Mouse (Mus musculus): ENCODE results near the gene Hddc3.
A peak's percentile ranks its signal among the peaks of the same experiment; 100 is the strongest.

Gene Hddc3

DNA sequence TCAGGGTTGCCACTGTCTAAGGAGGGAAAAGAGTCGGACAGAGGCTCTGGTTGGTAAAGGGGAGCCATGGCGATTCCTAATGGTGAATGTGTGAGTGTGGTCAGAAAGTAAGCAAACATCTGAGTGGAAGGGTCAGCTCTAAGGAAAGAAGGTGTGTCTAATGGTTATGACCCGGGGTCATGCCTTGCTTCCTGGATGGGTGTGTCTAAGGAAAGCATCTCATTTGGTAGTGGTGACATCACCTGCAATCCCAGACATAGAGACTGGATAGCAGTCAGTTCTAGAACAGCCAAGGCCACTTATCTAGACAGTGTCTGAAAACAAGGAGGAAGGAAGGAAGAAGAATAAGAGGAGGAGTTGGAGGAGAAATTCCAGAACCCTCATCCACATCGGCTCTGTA, 8.1 kb upstream of the Hddc3 start:
- no peak for DNase-seq (ENCODE audit: low spot score)

DNA sequence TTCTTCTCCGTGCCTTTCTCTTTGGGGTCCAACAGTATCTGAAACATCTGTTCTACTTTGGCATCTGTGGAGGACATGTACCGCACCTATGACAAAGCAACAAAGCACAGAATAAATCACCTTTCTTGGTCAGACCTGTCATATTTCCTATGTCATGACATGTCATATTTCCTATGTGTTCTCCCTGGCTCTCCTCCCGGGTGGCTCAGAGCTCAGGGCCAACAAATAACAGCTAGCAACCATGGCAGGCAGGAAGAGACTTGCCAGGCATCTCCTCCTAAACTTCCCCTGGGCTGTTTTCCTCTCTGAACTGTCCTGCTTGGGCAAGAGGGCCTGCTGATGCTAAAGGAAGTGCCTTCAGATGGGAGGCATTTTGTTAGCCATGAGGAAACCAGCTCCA, 6.0 kb upstream of the Hddc3 start:
- no peak for DNase-seq (ENCODE audit: low spot score)

DNA sequence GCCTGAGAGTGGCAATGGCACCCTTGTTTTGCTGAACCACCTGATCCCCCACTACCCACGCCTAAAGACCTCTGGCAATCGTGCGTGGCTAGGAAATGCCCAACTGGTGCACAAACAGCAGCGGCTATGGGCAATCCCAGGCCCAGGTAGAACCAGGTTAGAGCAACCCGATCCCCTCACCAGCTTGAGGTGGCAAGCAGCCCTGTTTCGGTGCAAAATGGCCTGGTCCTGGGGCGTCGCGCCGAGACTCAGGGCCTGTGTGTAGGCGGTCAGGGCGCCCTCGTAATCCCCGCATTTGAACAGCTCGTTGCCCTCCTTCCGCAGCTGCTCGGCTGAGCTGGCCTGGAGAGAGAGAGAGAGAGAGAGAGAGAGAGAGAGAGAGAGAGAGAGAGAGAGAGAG, 3.5 kb upstream of the Hddc3 start:
- no peak for DNase-seq (ENCODE audit: low spot score)

DNA sequence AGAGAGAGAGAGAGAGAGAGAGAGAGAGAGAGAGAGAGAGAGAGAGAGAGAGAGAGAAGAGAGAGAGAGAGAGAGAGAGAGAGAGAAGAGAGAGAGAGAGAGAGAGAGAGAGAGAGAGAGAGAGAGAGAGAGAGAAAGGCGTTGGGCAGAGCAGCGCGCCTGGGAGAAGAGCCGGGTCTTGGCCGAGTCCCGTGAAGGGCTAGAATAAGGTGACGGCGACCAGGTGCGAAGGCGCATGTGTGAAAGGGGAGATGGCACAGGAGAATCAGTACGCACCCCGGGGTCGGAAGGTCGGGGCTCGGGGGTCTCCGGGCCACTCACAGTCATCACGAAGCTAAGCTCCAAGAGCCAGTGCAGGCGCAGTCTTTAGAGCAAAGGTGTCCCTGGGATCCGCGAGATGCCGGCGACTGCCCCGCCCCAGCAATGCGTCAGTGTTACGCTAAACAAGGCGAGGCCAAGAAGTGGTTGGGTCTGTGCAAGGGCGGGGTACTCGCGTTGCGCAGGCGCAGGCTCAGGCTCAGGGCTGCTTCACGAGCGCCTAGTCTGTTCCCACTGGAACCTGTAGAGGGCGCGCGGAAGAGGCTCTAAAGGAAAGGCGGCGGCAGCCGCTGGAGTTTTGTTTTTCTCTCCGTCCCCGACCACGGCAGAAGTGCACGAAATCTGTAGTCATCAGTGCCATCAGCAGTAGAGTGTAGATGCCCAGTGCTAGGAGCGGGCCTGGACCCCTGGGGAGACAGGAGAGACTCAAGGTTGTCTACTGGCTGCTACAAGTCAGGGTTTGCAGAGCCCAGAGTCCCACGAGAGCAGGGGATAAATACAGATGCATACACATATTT, 2.9 kb upstream of the Hddc3 start:
- DNase-seq (ENCODE audit: low spot score): peak; percentile 97

DNA sequence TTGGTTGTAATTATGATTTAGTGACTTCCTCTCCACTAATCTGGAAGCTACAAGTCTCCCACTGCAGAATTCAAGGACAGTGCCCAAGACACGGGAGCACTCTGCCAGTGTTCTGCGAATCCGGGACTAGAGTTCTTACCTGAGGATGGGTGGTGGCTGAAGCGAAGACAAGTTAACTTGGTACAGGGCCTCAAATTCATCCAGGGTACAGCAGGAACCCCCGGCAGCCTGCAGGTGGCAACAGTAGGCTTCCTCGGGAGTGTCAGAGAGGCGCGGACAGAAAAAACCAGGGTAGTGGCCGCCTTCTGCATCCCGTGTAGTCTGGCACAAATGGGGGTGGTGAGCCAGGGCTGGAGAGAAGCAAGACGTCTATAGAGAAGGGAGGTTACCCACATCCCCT, 2.1 kb upstream of the Hddc3 start, which contains the start of gene Unc45a:
TSS of gene Unc45a (minus strand) at position 213 of the 400 bp plus-strand sequence.
- peak; percentile 62 for DNase-seq (ENCODE audit: low spot score)

DNA sequence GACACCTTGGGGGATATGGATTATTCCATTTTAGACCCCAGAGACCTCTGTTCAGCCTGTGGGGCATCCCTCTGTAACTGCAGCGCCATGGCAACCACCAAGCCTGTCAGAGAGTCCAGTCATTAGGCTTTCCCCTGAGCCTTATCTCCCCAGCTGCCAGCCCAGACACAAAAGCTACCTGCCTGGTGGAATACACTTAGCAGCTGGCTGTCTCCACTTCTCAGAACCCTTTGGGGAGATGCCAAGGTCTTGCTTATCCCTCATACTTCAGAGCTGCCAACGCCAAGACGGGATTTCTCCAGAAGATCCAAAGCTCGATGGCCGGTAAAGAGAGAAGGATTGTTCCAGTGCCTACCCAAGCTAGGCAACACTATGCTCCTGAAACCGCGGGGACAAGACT, 1.1 kb upstream of the Hddc3 start:
- no peak for DNase-seq (ENCODE audit: low spot score)

DNA sequence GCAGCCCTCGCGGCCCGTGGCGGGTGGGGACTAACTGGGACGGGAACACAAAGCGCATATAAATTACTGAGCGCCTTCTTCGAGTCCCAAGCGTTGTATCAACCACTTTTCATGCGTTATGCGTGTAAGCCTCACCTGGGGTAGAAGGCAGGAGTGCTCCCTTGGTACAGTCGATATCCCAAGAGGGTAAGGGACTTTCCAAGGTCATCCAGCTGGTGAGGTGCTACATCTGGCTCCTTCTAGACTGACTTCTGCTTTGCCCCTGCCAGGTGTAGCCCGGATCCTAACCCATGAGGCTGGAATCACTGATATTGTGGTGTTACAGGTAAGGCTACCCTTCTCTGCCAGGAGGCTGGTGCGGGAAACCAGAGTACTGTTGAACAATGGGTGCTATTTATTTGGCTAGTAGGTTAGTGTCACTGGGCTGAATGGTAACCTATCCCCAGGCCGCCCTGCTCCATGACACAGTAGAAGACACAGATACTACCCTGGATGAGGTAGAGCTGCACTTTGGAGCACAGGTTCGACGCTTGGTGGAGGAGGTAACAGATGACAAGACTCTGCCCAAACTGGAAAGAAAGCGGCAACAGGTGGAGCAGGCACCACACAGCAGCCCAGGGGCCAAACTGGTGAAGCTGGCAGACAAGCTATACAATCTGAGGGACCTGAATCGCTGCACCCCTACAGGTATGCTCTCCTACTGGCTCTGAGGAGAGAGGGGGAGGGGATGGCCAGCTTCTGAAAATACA, 540 bp downstream of the Hddc3 start:
- DNase-seq (ENCODE audit: low spot score): no peak

DNA sequence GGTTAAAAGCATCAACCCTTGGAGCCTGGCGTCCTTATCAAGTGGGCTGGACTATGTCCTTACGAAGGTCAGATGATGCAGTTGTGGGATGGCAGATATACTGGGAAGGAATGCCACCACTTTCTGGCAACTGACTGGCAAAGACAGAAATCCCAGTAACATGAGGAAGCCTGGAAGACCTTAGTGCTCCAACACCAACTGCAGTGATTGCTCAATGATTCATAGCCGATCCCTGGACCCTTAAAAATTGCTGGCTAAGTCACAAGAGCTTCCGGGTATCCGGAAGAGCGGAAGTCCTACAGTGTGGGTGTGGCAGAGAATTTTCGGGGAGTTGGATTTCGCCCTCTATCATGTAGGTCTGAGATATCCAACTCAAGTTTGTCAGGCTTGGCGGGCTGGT, 3.3 kb downstream of the Hddc3 start:
- DNase-seq (ENCODE audit: low spot score): no peak

DNA sequence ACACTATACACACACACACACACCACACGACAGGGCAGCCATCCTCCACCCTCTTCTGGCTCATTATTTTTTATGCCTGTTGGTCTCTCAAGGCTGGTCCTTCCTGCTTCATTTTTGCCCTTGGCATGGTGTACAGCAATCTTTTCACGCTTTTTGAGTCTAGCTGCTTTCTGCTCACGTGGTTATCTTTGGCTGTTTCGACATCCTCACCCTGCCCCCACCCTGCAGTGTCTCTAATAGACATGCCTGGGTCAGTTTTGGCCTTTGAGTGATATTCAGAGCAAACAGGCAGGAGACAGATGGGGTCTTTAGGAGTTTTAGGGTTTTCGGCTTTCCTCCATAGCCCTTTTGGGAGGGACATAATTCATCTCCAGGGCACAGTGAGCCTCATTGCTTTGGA, 3.9 kb downstream of the Hddc3 start:
- no peak for DNase-seq (ENCODE audit: low spot score)

DNA sequence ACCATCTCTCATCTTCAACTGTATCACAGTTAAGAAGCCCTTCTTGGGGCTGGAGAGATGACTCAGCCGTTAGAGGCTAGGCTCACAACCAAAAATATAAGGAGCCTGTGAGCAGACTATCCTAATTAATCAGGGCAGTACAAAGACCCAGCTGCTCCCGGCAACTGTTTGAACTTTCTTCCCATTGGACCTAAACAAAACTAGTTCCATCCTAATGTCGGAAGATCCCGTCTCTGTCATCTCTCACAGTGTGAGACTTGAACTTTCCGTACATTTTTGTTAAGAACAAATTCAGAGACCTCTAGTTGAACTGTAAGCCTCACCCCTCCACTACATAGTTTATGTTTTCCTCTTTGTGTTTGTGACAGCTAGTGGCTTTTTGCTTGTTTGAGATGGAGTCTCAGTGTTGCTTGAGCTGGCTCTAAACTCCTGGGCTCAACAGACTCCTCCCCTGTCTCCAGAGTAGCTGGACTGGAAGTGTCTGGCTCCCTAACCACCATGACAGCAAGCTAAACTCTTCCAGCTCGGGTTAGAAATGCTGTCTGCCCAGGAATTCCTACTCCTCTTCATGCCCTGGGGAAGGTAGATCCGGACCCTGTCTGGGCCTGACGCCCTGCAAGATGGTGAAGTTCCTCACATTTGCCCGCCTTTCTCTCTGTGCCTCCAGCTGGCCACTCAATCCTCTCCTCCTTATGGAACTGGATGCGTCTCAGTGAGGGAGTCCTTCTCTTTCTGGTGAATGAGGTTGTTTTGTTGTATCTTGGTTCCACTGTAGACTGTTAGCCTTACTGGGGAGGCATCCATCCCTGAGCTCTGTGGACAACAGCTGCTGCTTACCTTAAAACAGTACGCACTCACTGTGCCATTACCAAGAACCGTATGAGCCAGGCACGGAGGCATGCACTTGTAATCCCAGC, 5.0 kb downstream of the Hddc3 start:
- DNase-seq (ENCODE audit: low spot score): no peak

DNA sequence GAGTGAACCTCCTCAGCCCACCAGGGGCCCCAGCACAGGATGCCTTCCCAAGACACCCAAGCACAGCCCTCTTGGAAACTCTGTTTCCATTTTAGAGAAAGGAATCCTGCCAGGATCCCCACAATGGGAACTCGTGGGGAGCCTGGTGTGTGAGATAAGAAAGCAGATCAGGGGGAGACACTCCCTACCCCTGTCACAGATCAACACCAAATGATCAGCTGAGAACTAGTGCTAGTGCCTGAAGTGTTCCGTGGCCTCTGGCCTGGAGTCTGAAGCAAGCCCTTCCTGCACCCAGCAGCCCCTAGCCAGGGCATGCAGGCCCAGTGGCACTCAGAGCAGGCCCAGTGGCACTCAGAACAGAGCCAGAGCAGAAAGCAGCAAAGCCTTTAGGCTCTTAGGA, 7.9 kb downstream of the Hddc3 start:
- no peak for DNase-seq (ENCODE audit: low spot score)

DNA sequence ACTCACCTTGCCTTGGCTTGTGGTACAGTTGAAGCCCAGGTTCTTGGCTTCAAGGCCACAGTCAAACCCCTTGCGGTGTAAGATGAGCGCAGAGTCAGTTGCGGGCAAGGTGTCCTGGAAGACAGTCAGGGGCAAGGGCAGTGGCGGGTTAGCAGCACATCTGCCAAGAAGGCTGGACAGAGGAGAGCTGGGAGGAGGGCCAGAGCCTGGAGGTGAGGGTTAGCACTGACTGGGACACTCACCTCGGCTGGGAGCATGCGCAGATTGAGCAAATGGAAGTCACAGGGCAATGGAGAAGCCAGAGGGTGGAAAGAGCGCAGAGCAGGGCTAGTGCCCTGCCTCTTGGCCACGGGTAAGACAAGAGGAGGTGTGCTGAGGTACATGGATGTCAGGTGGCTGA, 10.0 kb downstream of the Hddc3 start:
- DNase-seq (ENCODE audit: low spot score): no peak

DNA sequence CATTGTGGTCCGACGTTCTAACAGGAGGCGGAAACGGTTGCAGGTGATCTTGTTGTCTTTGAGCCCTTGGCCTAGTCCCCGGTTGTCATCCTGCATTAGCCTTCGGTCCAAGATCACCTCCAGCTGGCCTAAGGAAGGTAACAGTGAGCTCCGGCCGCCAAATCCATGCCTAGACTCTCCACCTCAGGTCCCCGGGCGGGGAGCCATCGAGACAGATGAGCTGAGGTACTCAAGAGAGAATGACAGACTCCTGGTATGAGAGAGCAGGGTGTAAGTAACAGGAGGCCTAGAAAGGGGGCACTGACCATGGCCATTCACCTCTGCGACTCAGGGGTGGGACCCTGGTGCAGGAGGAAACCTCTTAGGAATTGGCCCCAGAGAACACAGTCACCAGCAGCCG, 13.4 kb downstream of the Hddc3 start:
- no peak for DNase-seq (ENCODE audit: low spot score)

DNA sequence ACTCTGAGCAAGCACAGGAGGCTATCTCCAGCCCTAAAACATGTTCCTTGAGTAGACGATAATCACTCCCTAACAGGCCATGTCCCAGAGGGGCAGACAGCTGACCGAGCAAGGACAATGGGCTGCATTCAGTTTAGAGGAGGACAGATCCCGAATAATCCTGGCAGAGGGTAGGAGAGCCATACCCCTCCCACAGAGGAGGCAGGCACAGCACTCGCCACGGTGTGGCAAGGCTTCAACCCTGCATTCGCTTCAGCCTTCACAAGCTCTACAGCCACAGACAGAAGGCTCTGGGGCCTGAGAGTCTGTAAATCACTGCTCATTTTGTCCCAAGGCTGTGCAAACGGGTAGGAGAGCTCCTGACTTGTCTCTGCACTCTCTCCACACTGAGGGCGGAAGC, 14.3 kb downstream of the Hddc3 start:
- DNase-seq (ENCODE audit: low spot score): no peak

DNA sequence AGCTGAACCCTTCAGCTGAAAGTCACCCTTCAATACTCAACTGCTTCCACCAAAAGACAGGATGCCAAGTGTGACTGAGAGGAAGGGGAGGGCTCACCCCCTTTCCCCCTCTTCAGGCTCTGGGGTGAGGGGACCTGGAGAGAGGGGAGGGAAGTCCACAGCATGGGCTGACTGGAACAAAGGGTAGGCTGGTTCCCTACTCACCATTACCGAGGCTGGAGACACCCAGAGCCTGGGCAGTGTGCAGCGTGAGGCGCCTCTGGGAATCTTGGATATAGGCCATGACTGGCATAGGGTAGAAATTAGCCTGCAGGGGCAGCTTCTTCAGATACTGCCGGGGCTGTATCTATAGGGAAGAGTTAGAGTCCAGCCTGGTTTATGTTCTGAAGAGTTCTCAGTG, 15.1 kb downstream of the Hddc3 start:
- no peak for DNase-seq (ENCODE audit: low spot score)

DNA sequence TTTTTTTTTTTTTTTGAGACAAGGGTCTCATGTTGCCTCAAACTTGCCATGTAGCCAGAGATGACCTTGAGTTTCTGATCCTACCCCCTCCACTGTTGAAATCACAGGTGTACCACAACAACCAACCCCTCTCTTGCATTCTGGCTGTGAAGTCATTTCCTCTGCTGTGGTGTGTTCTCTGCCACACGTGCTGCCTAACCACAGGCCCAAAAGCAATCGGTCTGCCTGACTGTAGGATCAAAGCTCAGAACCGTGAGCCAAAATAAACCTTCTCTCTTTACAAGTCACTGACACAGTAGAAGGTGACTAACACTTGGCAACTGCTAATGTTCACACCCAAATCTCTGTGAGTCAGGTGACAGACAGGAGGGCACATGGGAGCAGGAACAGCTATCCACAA, 17.5 kb downstream of the Hddc3 start:
- DNase-seq (ENCODE audit: low spot score): no peak

DNA sequence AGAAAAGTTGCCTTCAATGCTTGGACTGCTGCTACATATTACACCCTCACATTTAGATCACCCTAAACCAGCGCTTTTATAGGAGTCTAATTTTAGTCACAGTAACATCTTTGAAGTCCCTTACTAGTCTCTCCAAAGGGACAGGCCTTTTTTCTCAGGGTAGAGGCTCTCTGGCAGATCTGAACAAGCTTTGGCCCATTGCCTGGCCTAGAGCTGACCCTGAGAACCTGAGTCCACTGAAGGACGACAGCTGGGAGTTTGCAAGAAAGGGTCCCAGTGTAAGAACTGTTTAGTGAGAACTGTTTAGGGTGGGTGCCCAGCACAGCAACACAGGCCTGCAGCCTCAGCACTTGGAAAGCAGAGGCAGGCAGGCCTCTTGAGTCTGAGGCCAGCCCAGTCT, 22.9 kb downstream of the Hddc3 start:
- no peak for DNase-seq (ENCODE audit: low spot score)

DNA sequence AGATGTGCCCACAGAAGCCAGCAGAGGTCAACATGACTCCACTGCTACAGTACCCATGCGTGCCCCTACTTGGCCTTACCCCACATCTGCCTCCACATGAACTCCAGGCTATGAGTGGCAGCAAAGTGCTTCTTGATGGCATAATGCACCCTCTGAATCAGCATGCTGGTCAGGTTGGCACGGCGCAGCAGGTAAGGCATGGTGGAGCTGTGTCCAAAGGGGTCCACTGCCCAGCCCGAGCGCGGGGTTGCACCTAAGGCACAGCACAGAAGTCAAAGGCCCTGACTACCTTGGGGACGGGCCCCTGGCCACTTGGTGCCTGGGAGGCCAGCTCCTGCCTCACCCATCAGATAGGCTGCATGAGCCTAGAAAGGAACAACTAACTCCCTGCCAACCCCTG, 24.3 kb downstream of the Hddc3 start:
- no peak for DNase-seq (ENCODE audit: low spot score)

DNA sequence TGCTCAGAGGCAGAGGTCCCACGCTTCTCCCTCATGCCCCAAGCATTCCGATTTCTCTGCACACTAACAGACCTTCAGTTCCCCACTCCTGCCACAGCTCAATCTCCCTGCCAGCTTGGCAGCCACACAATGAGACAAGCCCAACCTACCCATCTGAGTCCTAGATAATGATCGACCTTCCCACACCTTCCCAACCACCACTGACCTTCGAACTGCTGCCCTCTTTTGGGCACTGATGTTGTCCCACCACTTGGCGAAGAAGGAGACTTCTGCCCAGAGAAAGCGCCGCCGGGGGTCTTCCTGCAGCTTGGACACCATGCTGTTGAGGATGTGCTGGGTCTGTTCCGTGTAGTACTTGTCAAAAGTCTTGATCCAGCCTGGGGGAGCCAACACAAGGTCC, 25.1 kb downstream of the Hddc3 start:
- no peak for DNase-seq (ENCODE audit: low spot score)

DNA sequence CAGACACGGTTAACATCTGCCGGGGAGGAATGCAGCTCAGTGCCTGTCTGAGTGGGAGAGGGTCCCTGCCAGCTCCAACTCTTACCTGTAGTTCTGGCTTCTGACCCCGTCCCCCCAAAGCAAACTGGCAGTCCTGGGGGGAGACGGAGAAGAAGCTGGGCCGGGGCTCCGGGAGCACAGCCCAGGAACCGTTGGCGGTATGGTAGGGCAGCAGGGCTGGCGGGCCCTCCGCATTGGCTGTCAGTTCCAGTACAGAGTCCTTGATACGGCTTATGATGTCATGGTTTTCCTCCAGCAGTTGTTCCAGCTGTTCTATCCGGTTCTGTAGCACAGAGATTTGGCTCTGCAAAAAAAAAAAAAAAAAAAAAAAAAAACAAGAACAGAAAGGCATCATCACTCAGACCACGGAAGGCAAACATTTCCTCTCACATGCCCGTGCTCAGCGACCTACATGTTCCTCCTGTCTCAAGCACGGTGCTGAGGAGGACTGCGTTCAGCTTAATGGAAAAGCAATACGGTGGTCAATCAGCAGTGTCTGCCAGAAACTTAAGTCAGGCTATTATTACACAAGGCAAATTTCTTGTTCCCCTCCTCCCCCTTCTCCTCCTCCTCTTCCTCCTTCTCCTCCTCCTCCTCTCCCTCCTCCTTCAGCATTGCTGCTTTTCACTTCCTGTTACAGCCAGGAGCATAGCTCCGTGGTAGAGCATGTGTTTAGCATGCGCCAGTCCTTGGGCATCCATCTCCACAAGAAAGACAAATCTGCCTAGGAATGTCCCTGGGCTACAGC, 25.9 kb downstream of the Hddc3 start:
- DNase-seq (ENCODE audit: low spot score): no peak

DNA sequence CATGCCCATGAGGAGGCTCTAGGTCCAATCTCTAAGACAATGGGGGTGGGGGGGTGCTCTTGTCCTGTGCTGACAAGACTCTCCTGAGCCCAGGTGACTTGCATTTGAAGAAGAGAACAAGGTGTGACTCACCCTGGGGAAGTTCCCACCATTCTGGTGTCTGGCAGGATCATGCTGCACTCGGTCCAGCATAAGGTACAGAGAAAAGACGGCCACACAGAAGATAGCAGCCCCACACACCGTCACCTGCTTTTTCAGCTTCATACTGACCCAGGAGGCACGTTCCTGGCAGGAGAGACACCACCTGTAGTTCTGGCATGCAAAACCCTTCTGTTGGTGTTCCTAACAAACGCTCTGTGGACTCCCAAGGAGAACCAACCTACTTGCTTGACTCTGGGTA, 26.6 kb downstream of the Hddc3 start:
- DNase-seq (ENCODE audit: low spot score): no peak

DNA sequence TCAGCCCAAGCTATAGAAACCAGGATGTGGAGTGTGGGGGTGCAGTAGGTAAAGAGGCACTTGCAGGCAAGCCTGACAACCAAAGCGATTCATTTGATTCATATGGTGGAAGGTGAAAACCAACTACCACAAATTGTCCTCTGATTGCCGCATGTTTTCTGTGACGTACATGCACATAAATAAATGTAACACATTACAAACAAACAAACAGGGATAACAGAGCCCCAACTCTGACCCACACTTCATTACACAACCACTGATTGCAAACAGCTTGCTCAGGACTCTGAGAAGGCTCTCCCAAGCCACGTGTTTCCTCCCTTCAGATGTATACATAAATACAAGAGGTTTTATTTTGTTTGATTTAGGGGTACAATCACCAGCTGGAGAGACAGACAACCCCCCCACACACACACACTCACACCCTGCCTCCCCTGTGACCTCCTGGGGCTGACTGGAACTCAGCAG, 27.1 kb downstream of the Hddc3 start:
- no peak for DNase-seq (ENCODE audit: low spot score)
